In genomic region chr13:92798830-92799229, GRCm38 (mm10) we compare ENCODE assay signal across 34 mouse cellular contexts. TPM values are rescaled to one million over a fixed set of nuclear protein-coding genes. Genes with fewer than 3 reads are reported as not detected.
"Had no signal": no experiment of that assay in that cellular context is flagged by ENCODE, and none has a peak within 500 bp of the region (broad histone marks: within the 10 kb centered on the region; RNA-seq: fewer than 3 reads in every experiment).

No protein-coding gene starts in this region.

- H3K4me3 ChIP-seq: heart, embryonic 12.5 days; heart, embryonic 13.5 days; heart, embryonic 15.5 days; hindbrain, embryonic 10.5 days; hindbrain, embryonic 12.5 days; hindbrain, embryonic 13.5 days; hindbrain, embryonic 15.5 days; intestine, embryonic 15.5 days; kidney, embryonic 15.5 days; layer of hippocampus, adult 2 months; left cerebral cortex, adult 2 months had no signal

- ATAC-seq: hindbrain, embryonic 16.5 days; inflammation-experienced regulatory T-cells, adult 6 months; intestine, embryonic 15.5 days; intestine, embryonic 16.5 days; intestine, postnatal 0 days had no signal

- H3K9me3 ChIP-seq: heart, embryonic 12.5 days; heart, embryonic 13.5 days; heart, embryonic 15.5 days; hindbrain, embryonic 10.5 days; hindbrain, embryonic 12.5 days; hindbrain, embryonic 13.5 days; hindbrain, embryonic 15.5 days; intestine, embryonic 15.5 days; kidney, embryonic 15.5 days had no signal

- H3K27ac ChIP-seq: heart, embryonic 13.5 days; heart, embryonic 15.5 days; hindbrain, embryonic 10.5 days; hindbrain, embryonic 12.5 days; hindbrain, embryonic 14.5 days; hindbrain, embryonic 15.5 days; hindbrain, postnatal 0 days; intestine, embryonic 15.5 days; kidney, embryonic 15.5 days; kidney, postnatal 0 days; layer of hippocampus, adult 2 months had no signal

- H3K4me2 ChIP-seq: heart, embryonic 11.5 days; heart, embryonic 12.5 days; heart, embryonic 13.5 days; heart, embryonic 15.5 days; hindbrain, embryonic 12.5 days; hindbrain, embryonic 13.5 days; hindbrain, embryonic 14.5 days; hindbrain, embryonic 15.5 days; intestine, embryonic 15.5 days; kidney, embryonic 15.5 days had no signal

- H3K9ac ChIP-seq: heart, embryonic 12.5 days; heart, embryonic 13.5 days; heart, embryonic 15.5 days; hindbrain, embryonic 12.5 days; hindbrain, embryonic 13.5 days; hindbrain, embryonic 14.5 days; hindbrain, embryonic 15.5 days; intestine, embryonic 15.5 days; kidney, embryonic 15.5 days had no signal

- DNase-seq: heart, postnatal 10 days; heart, postnatal 14 days; heart, postnatal 36 days; heart, postnatal 4 days; kidney, adult 11 months; kidney, adult 18-20 months; kidney, adult 2 months; kidney, adult 8-10 months; kidney, adult 9 months; kidney, postnatal 10 days; kidney, postnatal 14 days; kidney, postnatal 25 days; kidney, postnatal 36 days; kidney, postnatal 4 days; layer of hippocampus, postnatal 36 days had no signal

- H3K36me3 ChIP-seq: heart, embryonic 12.5 days; heart, embryonic 13.5 days; heart, embryonic 15.5 days; hindbrain, embryonic 10.5 days; hindbrain, embryonic 12.5 days; hindbrain, embryonic 13.5 days; hindbrain, embryonic 15.5 days; intestine, embryonic 15.5 days; kidney, embryonic 15.5 days had no signal

RNA-seq across cellular contexts. Expression of gene Thbs4, which starts 4.2 kb away (rescaled TPM):
- polyA plus RNA-seq: inflammation-experienced regulatory T-cells, adult 6 months had no signal
